Mouse (Mus musculus) lung, adult 2 months (tissue): ENCODE measurements around the gene Sec23b. TPM values are rescaled to one million over a fixed set of nuclear protein-coding genes. Genes with fewer than 3 reads are reported as not detected.

Source experiments
- DNase-seq: peaks from one replicate; pipeline ENCODE4 v3.0.0; 2022
- H3K4me1 ChIP-seq: fragments of 200-500 bp; 2 replicates; pipeline ENCODE4 v1.6.1; 2011; ENCODE audit warnings: low read length; ENCODE audit not compliant: control insufficient read depth, insufficient read depth
- H3K4me3 ChIP-seq: fragments of 200-500 bp; replicated peaks from 2 replicates; pipeline ENCODE3; 2011; ENCODE audit warnings: low read depth, mild to moderate bottlenecking, control low read depth, low read length; ENCODE audit errors: extremely low read depth
- CTCF ChIP-seq: fragments of 200-500 bp; IDR thresholded peaks from 2 replicates; pipeline ENCODE4 v1.5.1; 2011; ENCODE audit warnings: mild to moderate bottlenecking, low read length, control low read depth; ENCODE audit not compliant: insufficient read depth
- POLR2A ChIP-seq: fragments of 200-500 bp; IDR thresholded peaks from 2 replicates; pipeline ENCODE4 v1.6.1; 2011; ENCODE audit warnings: low read depth, mild to moderate bottlenecking, control low read depth, low read length, borderline replicate concordance; ENCODE audit errors: extremely low read depth
- WGBS: fragments of 180-500 bp; shearing (Covaris S2); methylation state at CpG from one replicate; pipeline ENCODE4 v1.1.7; 2018; 5-methylcytosine and 5-hydroxymethylcytosine counted together
- polyA plus RNA-seq: library from polyadenylated mRNA; depleted of rRNA; stranded (reverse); fragments of >200 nt; gene quantifications from 2 replicates; pipeline ENCODE4 v1.2.3, GENCODE M21; 2012; rRNA removed

Gene Sec23b
- polyA plus RNA-seq: 37.7 and 51.0 TPM in 2 replicates

- under 1% methylated on average over 44 of the region's 44 CpGs for WGBS
- no peaks in the 10 kb centered on the region for H3K4me1 ChIP-seq
- DNase-seq: peak; percentile 95
- H3K4me3 ChIP-seq: peak within 1 kb of the TSS; percentile 97
- TF ChIP-seq POLR2A: peak; percentile 84
- no peak for TF ChIP-seq CTCF
Observed at GRCm38 (mm10) chr2:144555820-144556552, at the start of gene Sec23b. Gene Sec23b (plus strand): TSS chr2:144556229.

DNA sequence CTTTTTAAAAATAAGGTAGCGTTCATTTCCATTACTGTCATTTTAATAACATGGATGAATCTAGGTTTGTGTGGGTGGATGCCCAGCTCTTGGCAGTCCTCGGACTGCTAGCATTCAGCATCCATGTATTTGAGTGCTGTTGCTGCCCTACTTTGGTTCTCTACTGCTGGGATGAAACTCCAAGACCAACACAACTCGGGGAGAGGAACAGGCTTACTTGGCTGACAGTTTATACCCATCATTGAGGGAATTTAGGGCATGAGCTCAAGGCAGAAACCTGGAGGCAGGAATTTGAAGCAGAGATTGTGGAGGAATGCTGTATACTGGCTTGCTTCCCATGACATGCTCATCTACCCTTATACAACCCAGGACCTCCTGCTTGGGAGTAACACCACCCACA, 41.4 kb upstream of the Sec23b start:
- 69% methylated on average over 3 of the region's 3 CpGs for WGBS
- TF ChIP-seq POLR2A (no peak), CTCF (no peak)
- no peak overlapping the region for H3K4me3 ChIP-seq
- H3K4me1 ChIP-seq: no peaks in the 10 kb centered on the region
- no peak for DNase-seq

DNA sequence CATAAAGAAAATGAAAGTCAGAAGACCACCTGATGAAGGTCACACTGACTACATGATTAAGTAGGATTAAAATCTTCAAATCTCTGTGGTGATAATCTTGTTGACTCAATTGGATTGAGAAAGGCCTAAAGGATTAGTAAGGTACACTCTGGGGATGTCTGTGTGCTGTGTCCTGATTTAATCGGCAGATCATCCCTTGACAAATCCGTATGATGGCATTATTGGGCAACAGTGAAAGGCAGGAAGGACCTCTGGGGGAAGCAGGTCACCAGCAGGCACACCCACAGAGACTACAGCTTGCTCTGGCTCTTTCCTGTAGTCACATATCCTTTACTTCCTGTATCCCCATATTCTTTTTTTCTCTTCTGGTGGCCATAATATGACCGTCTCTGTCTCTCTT, 36.3 kb upstream of the Sec23b start:
- DNase-seq: no peak

DNA sequence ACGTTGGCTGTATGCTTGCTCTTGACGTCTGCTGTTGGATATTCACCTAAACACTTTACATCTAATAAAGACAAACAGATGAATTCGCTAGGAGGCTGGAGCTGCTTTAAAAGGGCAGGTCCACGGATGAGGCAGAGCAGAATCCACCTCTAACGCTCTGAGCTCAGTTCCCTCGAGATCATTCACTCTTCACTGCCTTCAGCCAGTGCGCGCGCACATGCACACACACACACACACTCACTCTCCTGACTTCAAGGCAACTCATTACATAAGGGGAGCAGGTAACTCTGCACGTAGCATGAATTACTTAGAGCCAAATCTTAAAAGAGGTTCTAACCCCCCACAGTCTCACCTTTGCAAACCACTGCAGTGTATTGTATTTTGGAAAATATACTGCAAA, 30.2 kb upstream of the Sec23b start:
- H3K4me1 ChIP-seq: 0 out of 2 replicates have a peak, but pooled peaks cover 5% of the 10 kb centered on the region
- no peak overlapping the region for H3K4me3 ChIP-seq
- no peak for DNase-seq
- TF ChIP-seq CTCF: no peak
- no peak for TF ChIP-seq POLR2A
- 57% methylated on average over 10 of the region's 10 CpGs for WGBS

More for the DNA sequence above, 36.3 kb upstream of the Sec23b start:
- Histone ChIP-seq H3K4me1 (no peaks in the 10 kb centered on the region), H3K4me3 (no peak overlapping the region)
- TF ChIP-seq POLR2A: no peak
- TF ChIP-seq CTCF: no peak
- WGBS: 51% methylated on average over 3 of the region's 3 CpGs

- H3K4me1 ChIP-seq: 0 out of 2 replicates have a peak, but pooled peaks cover 5% of the 10 kb centered on the region
- under 1% methylated on average over 56 of the region's 56 CpGs for WGBS
- H3K4me3 ChIP-seq: peak within 1 kb of the TSS; percentile 94
- TF ChIP-seq CTCF: no peak
- peak; percentile 28; the same call in 1 of the 2 replicates for TF ChIP-seq POLR2A
- peak; percentile 95 for DNase-seq
Observed at GRCm38 (mm10) chr2:144526981-144527820, 28.8 kb upstream of the Sec23b start, which contains the start of the genes Dzank1 and Polr3f. Gene Dzank1 (minus strand): TSS chr2:144527414. Gene Polr3f (plus strand): TSS chr2:144527718.

- H3K4me3 ChIP-seq: peak overlapping the region; percentile 94
- under 1% methylated on average over 25 of the region's 25 CpGs for WGBS
- 0 out of 2 replicates have a peak, but pooled peaks cover 5% of the 10 kb centered on the region for H3K4me1 ChIP-seq
- TF ChIP-seq POLR2A (no peak), CTCF (no peak)
- DNase-seq: no peak
Observed at GRCm38 (mm10) chr2:144527821-144528174, 28.2 kb upstream of the Sec23b start.

DNA sequence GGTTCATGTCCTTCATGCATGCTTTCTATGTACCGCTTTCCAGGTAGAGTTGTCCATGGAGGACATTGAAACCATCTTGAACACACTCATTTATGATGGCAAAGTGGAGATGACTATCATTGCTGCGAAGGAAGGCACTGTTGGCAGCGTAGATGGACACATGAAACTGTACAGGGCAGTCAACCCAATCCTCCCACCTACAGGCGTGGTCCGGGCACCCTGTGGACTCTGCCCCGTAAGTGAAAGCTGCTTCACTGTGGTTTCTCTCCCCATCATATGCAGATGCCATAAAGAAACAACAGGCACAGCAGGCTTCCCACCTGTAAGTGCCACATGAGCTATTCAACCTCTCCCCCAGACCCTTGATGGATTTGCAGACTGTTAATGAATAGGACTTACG, 18.9 kb upstream of the Sec23b start:
- no peak for DNase-seq
- WGBS: 95% methylated on average over 7 of the region's 7 CpGs
- no peaks in the 10 kb centered on the region for H3K4me1 ChIP-seq
- no peak overlapping the region for H3K4me3 ChIP-seq
- TF ChIP-seq CTCF (no peak), POLR2A (no peak)

DNA sequence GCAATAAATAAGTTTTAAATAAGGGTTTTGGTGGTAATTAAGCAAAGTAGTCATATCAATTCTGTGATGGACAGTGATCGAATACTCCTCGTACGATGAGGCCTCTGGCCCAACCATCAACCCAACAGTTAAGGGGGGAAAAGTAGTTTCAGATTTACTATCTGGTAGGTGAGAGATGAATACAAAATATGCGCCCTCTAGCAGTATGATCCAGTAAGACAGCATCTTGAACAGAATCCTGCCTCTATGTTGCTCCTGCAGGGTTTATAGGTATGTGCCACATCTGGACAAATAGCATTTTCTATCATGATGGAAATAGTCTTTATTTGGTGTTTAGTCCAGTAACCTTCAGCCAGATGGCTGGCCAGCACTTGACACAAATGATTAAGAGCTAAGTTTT, 14.8 kb upstream of the Sec23b start:
- WGBS: 89% methylated on average over 4 of the region's 4 CpGs
- DNase-seq: no peak
- Histone ChIP-seq H3K4me3 (no peak overlapping the region), H3K4me1 (no peaks in the 10 kb centered on the region; the same call in 1 of the 2 replicates)
- TF ChIP-seq CTCF (no peak), POLR2A (no peak)

- no peak for DNase-seq
- 79% methylated on average over 6 of the region's 6 CpGs for WGBS
Observed at GRCm38 (mm10) chr2:144543670-144544069, 12.4 kb upstream of the Sec23b start.

More at GRCm38 (mm10) chr2:144543670-144544069, 12.4 kb upstream of the Sec23b start:
- TF ChIP-seq POLR2A: no peak
- TF ChIP-seq CTCF: no peak
- no peaks in the 10 kb centered on the region; the same call in 1 of the 2 replicates for H3K4me1 ChIP-seq
- no peak overlapping the region for H3K4me3 ChIP-seq
